Mouse (Mus musculus): ENCODE results near the gene Cdc34. TPM values are rescaled to one million over a fixed set of nuclear protein-coding genes. Genes with fewer than 3 reads are reported as not detected.
"Not testable (repeated sequence)": the region's sequence is repeated elsewhere in the genome, so short reads cannot be mapped to it uniquely, and the experiment has no call there.

The Cdc34 gene
- polyA plus RNA-seq, 1 experiment from 2014 or later: 71.1 TPM

- Histone ChIP-seq H3K4me2 (ENCODE audit: low read length) (no peak overlapping the region), H3K4me3 (replicated peaks; ENCODE audit: low read length) (no peak overlapping the region), H3K36me3 (ENCODE audit: control insufficient read depth, insufficient read depth) (no peaks in the 10 kb centered on the region), H3K27ac (ENCODE audit: low read length) (peak overlapping the region; percentile 13; the same call in 1 of the 2 replicates), H3K27me3 (replicated peaks; ENCODE audit: control insufficient read depth, insufficient read depth, low read length) (no peaks in the 10 kb centered on the region), H3K9me3 (ENCODE audit: control insufficient read depth, low read length) (no peaks in the 10 kb centered on the region), H3K9ac (replicated peaks; ENCODE audit: low read depth, low read length) (no peak overlapping the region), H3K4me1 (replicated peaks; ENCODE audit: control insufficient read depth, insufficient read depth, low read length) (peaks cover 20% of the 10 kb centered on the region)
- WGBS: 75% methylated on average over 10 of the region's 10 CpGs
- ATAC-seq: no peak
These were observed 19.6 kb downstream of the Cdc34 start for GRCm38 (mm10) chr10:79701443-79702129.

GRCm38 (mm10) chr10:79702970-79703369 lies 21.0 kb downstream of the Cdc34 start:
- not testable (repeated sequence) for H3K4me3 ChIP-seq (replicated peaks; ENCODE audit: low read length); H3K36me3 ChIP-seq (ENCODE audit: control insufficient read depth, insufficient read depth); H3K9me3 ChIP-seq (ENCODE audit: control insufficient read depth, low read length); ATAC-seq; H3K9ac ChIP-seq (replicated peaks; ENCODE audit: low read depth, low read length); H3K27ac ChIP-seq (ENCODE audit: low read length); H3K27me3 ChIP-seq (replicated peaks; ENCODE audit: control insufficient read depth, insufficient read depth, low read length); H3K4me2 ChIP-seq (ENCODE audit: low read length)
- WGBS: 90% methylated on average over 2 of the region's 4 CpGs
- H3K4me1 ChIP-seq (replicated peaks; ENCODE audit: control insufficient read depth, insufficient read depth, low read length): peaks cover 29% of the 10 kb centered on the region

- no peaks in the 10 kb centered on the region for H3K36me3 ChIP-seq (ENCODE audit: control insufficient read depth, insufficient read depth)
- H3K27ac ChIP-seq (ENCODE audit: low read length): peak overlapping the region; percentile 45
- peaks cover 29% of the 10 kb centered on the region for H3K4me1 ChIP-seq (replicated peaks; ENCODE audit: control insufficient read depth, insufficient read depth, low read length)
- no peaks in the 10 kb centered on the region for H3K27me3 ChIP-seq (replicated peaks; ENCODE audit: control insufficient read depth, insufficient read depth, low read length)
- no peak for ATAC-seq
- peak overlapping the region; percentile 50; the same call in 1 of the 2 replicates for H3K9ac ChIP-seq (replicated peaks; ENCODE audit: low read depth, low read length)
- H3K9me3 ChIP-seq (ENCODE audit: control insufficient read depth, low read length): no peaks in the 10 kb centered on the region
- peak overlapping the region; percentile 51 for H3K4me2 ChIP-seq (ENCODE audit: low read length)
- WGBS: 74% methylated on average over 10 of the region's 10 CpGs
- peak overlapping the region; percentile 59 for H3K4me3 ChIP-seq (replicated peaks; ENCODE audit: low read length)
These were observed 21.5 kb downstream of the Cdc34 start for GRCm38 (mm10) chr10:79703541-79703940.

GRCm38 (mm10) chr10:79704065-79704969 lies 22.3 kb downstream of the Cdc34 start, which contains the start of gene Bsg:
TSS of gene Bsg (plus strand) at chr10:79704491.
- WGBS: under 1% methylated on average over 54 of the region's 65 CpGs

GRCm38 (mm10) chr10:79704970-79705360 lies 23.0 kb downstream of the Cdc34 start:
- no peak for ATAC-seq
- H3K9ac ChIP-seq (replicated peaks; ENCODE audit: low read depth, low read length): peak overlapping the region; percentile 76
- no peaks in the 10 kb centered on the region for H3K27me3 ChIP-seq (replicated peaks; ENCODE audit: control insufficient read depth, insufficient read depth, low read length)
- peak overlapping the region; percentile 67 for H3K4me2 ChIP-seq (ENCODE audit: low read length)
- no peaks in the 10 kb centered on the region for H3K36me3 ChIP-seq (ENCODE audit: control insufficient read depth, insufficient read depth)
- H3K27ac ChIP-seq (ENCODE audit: low read length): no peak overlapping the region
- peak overlapping the region; percentile 59 for H3K4me3 ChIP-seq (replicated peaks; ENCODE audit: low read length)
- H3K4me1 ChIP-seq (replicated peaks; ENCODE audit: control insufficient read depth, insufficient read depth, low read length): peaks cover 29% of the 10 kb centered on the region
- 5% methylated on average over 10 of the region's 10 CpGs for WGBS
- no peaks in the 10 kb centered on the region for H3K9me3 ChIP-seq (ENCODE audit: control insufficient read depth, low read length)

More at GRCm38 (mm10) chr10:79704065-79704969, 22.3 kb downstream of the Cdc34 start, which contains the start of gene Bsg:
- peak within 1 kb of the TSS; percentile 67 for H3K4me2 ChIP-seq (ENCODE audit: low read length)
- no peaks in the 10 kb centered on the region for H3K27me3 ChIP-seq (replicated peaks; ENCODE audit: control insufficient read depth, insufficient read depth, low read length)
- H3K4me3 ChIP-seq (replicated peaks; ENCODE audit: low read length): peak within 1 kb of the TSS; percentile 59
- H3K9me3 ChIP-seq (ENCODE audit: control insufficient read depth, low read length): no peaks in the 10 kb centered on the region
- H3K4me1 ChIP-seq (replicated peaks; ENCODE audit: control insufficient read depth, insufficient read depth, low read length): peaks cover 29% of the 10 kb centered on the region
- H3K27ac ChIP-seq (ENCODE audit: low read length): peak within 1 kb of the TSS; percentile 58
- ATAC-seq: peak; percentile 95
- H3K9ac ChIP-seq (replicated peaks; ENCODE audit: low read depth, low read length): peak within 1 kb of the TSS; percentile 76
- H3K36me3 ChIP-seq (ENCODE audit: control insufficient read depth, insufficient read depth): no peaks in the 10 kb centered on the region

GRCm38 (mm10) chr10:79705951-79706350 lies 24.0 kb downstream of the Cdc34 start:
- WGBS: 82% methylated on average over 5 of the region's 5 CpGs
- H3K27ac ChIP-seq (ENCODE audit: low read length): no peak overlapping the region
- no peak for ATAC-seq

GRCm38 (mm10) chr10:79706406-79707094 lies 24.6 kb downstream of the Cdc34 start:
- H3K4me2 ChIP-seq (ENCODE audit: low read length): peak overlapping the region; percentile 67; the same call in 1 of the 2 replicates
- H3K4me1 ChIP-seq (replicated peaks; ENCODE audit: control insufficient read depth, insufficient read depth, low read length): peaks cover 29% of the 10 kb centered on the region
- H3K9me3 ChIP-seq (ENCODE audit: control insufficient read depth, low read length): no peaks in the 10 kb centered on the region
- no peak for ATAC-seq
- WGBS: 79% methylated on average over 5 of the region's 5 CpGs
- H3K27ac ChIP-seq (ENCODE audit: low read length): no peak overlapping the region
- no peaks in the 10 kb centered on the region for H3K27me3 ChIP-seq (replicated peaks; ENCODE audit: control insufficient read depth, insufficient read depth, low read length)
- peaks cover 7% of the 10 kb centered on the region for H3K36me3 ChIP-seq (ENCODE audit: control insufficient read depth, insufficient read depth)
- no peak overlapping the region for H3K4me3 ChIP-seq (replicated peaks; ENCODE audit: low read length)
- H3K9ac ChIP-seq (replicated peaks; ENCODE audit: low read depth, low read length): no peak overlapping the region

More at GRCm38 (mm10) chr10:79705951-79706350, 24.0 kb downstream of the Cdc34 start:
- peaks cover 29% of the 10 kb centered on the region for H3K4me1 ChIP-seq (replicated peaks; ENCODE audit: control insufficient read depth, insufficient read depth, low read length)
- H3K36me3 ChIP-seq (ENCODE audit: control insufficient read depth, insufficient read depth): peaks cover 5% of the 10 kb centered on the region
- H3K9ac ChIP-seq (replicated peaks; ENCODE audit: low read depth, low read length): peak overlapping the region; percentile 1; the same call in 1 of the 2 replicates
- no peaks in the 10 kb centered on the region for H3K9me3 ChIP-seq (ENCODE audit: control insufficient read depth, low read length)
- H3K4me2 ChIP-seq (ENCODE audit: low read length): peak overlapping the region; percentile 67
- no peaks in the 10 kb centered on the region for H3K27me3 ChIP-seq (replicated peaks; ENCODE audit: control insufficient read depth, insufficient read depth, low read length)
- peak overlapping the region; percentile 59; the same call in 1 of the 2 replicates for H3K4me3 ChIP-seq (replicated peaks; ENCODE audit: low read length)

- H3K4me3 ChIP-seq (replicated peaks; ENCODE audit: low read length): no peak overlapping the region
- peaks cover 7% of the 10 kb centered on the region for H3K36me3 ChIP-seq (ENCODE audit: control insufficient read depth, insufficient read depth)
- no peaks in the 10 kb centered on the region for H3K9me3 ChIP-seq (ENCODE audit: control insufficient read depth, low read length)
- WGBS: 83% methylated on average over 1 of the region's 1 CpGs
- H3K27me3 ChIP-seq (replicated peaks; ENCODE audit: control insufficient read depth, insufficient read depth, low read length): no peaks in the 10 kb centered on the region
- peaks cover 29% of the 10 kb centered on the region for H3K4me1 ChIP-seq (replicated peaks; ENCODE audit: control insufficient read depth, insufficient read depth, low read length)
- no peak overlapping the region for H3K9ac ChIP-seq (replicated peaks; ENCODE audit: low read depth, low read length)
- H3K27ac ChIP-seq (ENCODE audit: low read length): no peak overlapping the region
- H3K4me2 ChIP-seq (ENCODE audit: low read length): peak overlapping the region; percentile 4
- ATAC-seq: no peak
These were observed 25.2 kb downstream of the Cdc34 start for GRCm38 (mm10) chr10:79707162-79707561.
